28 mouse cellular contexts compared by ENCODE assay signal in the genomic region with DNA sequence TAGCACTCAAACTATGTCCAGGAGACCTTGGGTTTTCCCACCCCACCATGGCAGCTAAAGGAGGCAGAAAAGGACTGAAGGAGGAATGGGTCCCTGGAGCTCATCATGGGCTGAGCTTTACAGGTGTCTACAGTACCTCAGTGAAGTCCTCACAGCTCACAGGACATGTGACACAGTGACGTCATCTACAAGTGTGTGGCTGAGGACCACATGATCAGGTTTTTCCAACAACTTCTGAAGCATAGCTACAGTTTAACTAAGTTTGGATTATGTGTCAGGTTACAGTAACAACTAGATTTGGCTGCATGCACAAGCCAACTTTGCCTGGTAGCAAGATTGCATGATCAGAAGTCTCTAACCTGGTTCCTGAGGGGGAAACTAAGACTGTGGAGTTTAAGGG.
DNase-seq lines count a peak whose midpoint lies in the region; ATAC-seq and TF ChIP-seq lines count a peak whose summit lies in the region.
"Had no signal": no experiment of that assay in that cellular context is flagged by ENCODE, and none has a peak within 500 bp of the region (broad histone marks: within the 10 kb centered on the region; RNA-seq: fewer than 3 reads in every experiment).

No protein-coding gene starts in this region.

- ATAC-seq in forebrain, embryonic 11.5 days (replicated peaks; ENCODE audit: low FRiP score), result no peak
- no peak for ATAC-seq in forebrain, embryonic 16.5 days
- ATAC-seq in granulocyte monocyte progenitor cell, adult 5-6 weeks (replicated peaks; ENCODE audit: poor library complexity, severe bottlenecking), result no peak
- ATAC-seq: forebrain, embryonic 14.5 days; midbrain, embryonic 16.5 days had no signal

- no peak overlapping the region for H3K4me3 ChIP-seq in forebrain, embryonic 11.5 days (ENCODE audit: low read depth, low read length)
- H3K4me3 ChIP-seq in forebrain, embryonic 16.5 days (replicated peaks; ENCODE audit: low read length), result no peak overlapping the region
- no peak overlapping the region for H3K4me3 ChIP-seq in myocyte
- H3K4me3 ChIP-seq: heart, adult 2 months; heart, embryonic 13.5 days; limb, embryonic 15.5 days; liver, embryonic 15.5 days; lung, embryonic 15.5 days; neural tube, embryonic 13.5 days had no signal

- H3K27me3 ChIP-seq in forebrain, embryonic 11.5 days (ENCODE audit: control insufficient read depth, insufficient read depth, low read length), result no peaks in the 10 kb centered on the region
- no peaks in the 10 kb centered on the region for H3K27me3 ChIP-seq in forebrain, embryonic 16.5 days (replicated peaks; ENCODE audit: control insufficient read depth, insufficient read depth, low read length)
- H3K27me3 ChIP-seq in myocyte (ENCODE audit: control insufficient read depth, insufficient read depth, insufficient read length), result no peaks in the 10 kb centered on the region
- H3K27me3 ChIP-seq: heart, embryonic 13.5 days; limb, embryonic 15.5 days; liver, embryonic 15.5 days; lung, embryonic 15.5 days; neural tube, embryonic 13.5 days had no signal

- H3ac ChIP-seq in myocyte (ENCODE audit: control insufficient read depth, insufficient read length), result no peak overlapping the region

- no peaks in the 10 kb centered on the region for H3K9me3 ChIP-seq in forebrain, embryonic 11.5 days (ENCODE audit: control insufficient read depth, low read length)
- H3K9me3 ChIP-seq in forebrain, embryonic 16.5 days (ENCODE audit: control insufficient read depth, low read length), result no peaks in the 10 kb centered on the region
- H3K9me3 ChIP-seq: G1E; heart, embryonic 13.5 days; limb, embryonic 15.5 days; liver, embryonic 15.5 days; lung, embryonic 15.5 days; neural tube, embryonic 13.5 days had no signal

- H3K9ac ChIP-seq in forebrain, embryonic 11.5 days (ENCODE audit: low read length), result no peak overlapping the region
- H3K9ac ChIP-seq in forebrain, embryonic 16.5 days (replicated peaks; ENCODE audit: low read depth, low read length), result no peak overlapping the region
- H3K9ac ChIP-seq: heart, embryonic 13.5 days; hindbrain, embryonic 14.5 days; limb, embryonic 15.5 days; liver, embryonic 15.5 days; lung, embryonic 15.5 days; neural tube, embryonic 13.5 days had no signal

- H3K4me1 ChIP-seq in forebrain, embryonic 11.5 days (replicated peaks; ENCODE audit: control insufficient read depth, insufficient read depth, low read length), result no peaks in the 10 kb centered on the region
- peaks cover 15% of the 10 kb centered on the region for H3K4me1 ChIP-seq in forebrain, embryonic 16.5 days (replicated peaks; ENCODE audit: control insufficient read depth, insufficient read depth, low read length)

- H3K36me3 ChIP-seq in forebrain, embryonic 11.5 days (ENCODE audit: control insufficient read depth, insufficient read depth, low read length), result no peaks in the 10 kb centered on the region
- H3K36me3 ChIP-seq in forebrain, embryonic 16.5 days (ENCODE audit: control insufficient read depth, insufficient read depth), result no peaks in the 10 kb centered on the region
- no peaks in the 10 kb centered on the region for H3K36me3 ChIP-seq in myocyte (ENCODE audit: control insufficient read depth, insufficient read depth)
- H3K36me3 ChIP-seq: G1E; heart, embryonic 13.5 days; limb, embryonic 15.5 days; liver, embryonic 15.5 days; lung, embryonic 15.5 days; neural tube, embryonic 13.5 days had no signal

- no peak overlapping the region for H3K4me2 ChIP-seq in forebrain, embryonic 11.5 days (ENCODE audit: low read depth, low read length, severe bottlenecking)
- H3K4me2 ChIP-seq in forebrain, embryonic 16.5 days (ENCODE audit: low read length), result no peak overlapping the region
- no peak overlapping the region for H3K4me2 ChIP-seq in myocyte (ENCODE audit: low read depth)
- H3K4me2 ChIP-seq: heart, embryonic 13.5 days; hindbrain, embryonic 14.5 days; limb, embryonic 15.5 days; liver, embryonic 15.5 days; lung, embryonic 15.5 days; midbrain, embryonic 11.5 days; neural tube, embryonic 13.5 days had no signal

- no peaks in the 10 kb centered on the region for H3K79me2 ChIP-seq in myocyte (ENCODE audit: control insufficient read depth, insufficient read depth)

- 95% methylated on average over 1 of the region's 1 CpGs for WGBS in forebrain, embryonic 11.5 days
- 100% methylated on average over 1 of the region's 1 CpGs for WGBS in forebrain, embryonic 16.5 days

- DNase-seq in forebrain, embryonic 11.5 days (ENCODE audit: low spot score), result peak; percentile 39
- peak; percentile 46 to 56 for DNase-seq in kidney, postnatal 36 days
- no peak for DNase-seq in kidney, postnatal 10 days
- peak; percentile 37 for DNase-seq in T-cell, adult 2 months (ENCODE audit: low spot score)
- no peak for DNase-seq in adrenal gland, adult (ENCODE audit: inconsistent age in 2 of 2, low spot score in 1 of 2)
- DNase-seq: adrenal gland, postnatal 14 days; cerebellum, adult 11 months; cerebellum, postnatal 10 days; gastrocnemius, postnatal 25 days; heart, adult 2 months; heart, postnatal 10 days; kidney, postnatal 14 days; left cerebral cortex, postnatal 4 days; thymus, adult 2 months; thymus, postnatal 36 days had no signal

- no peak overlapping the region for H3K27ac ChIP-seq in forebrain, embryonic 11.5 days (ENCODE audit: low read depth, low read length)
- H3K27ac ChIP-seq in forebrain, embryonic 16.5 days (ENCODE audit: low read length), result no peak overlapping the region
- H3K27ac ChIP-seq: heart, adult 2 months; heart, embryonic 13.5 days; hindbrain, embryonic 14.5 days; limb, embryonic 15.5 days; liver, embryonic 15.5 days; lung, embryonic 15.5 days; neural tube, embryonic 13.5 days had no signal

- TF ChIP-seq POLR2A in myocyte (IDR thresholded peaks at IDR 0.05; ENCODE audit: insufficient read length, low read depth), result no peak

TF ChIP-seq in myocyte, 11 proteins besides CTCF, POLR2A, EP300 and RAD21:
- TF ChIP-seq USF1 (IDR thresholded peaks at IDR 0.05; ENCODE audit: low read depth) (peak; percentile 4), MYOD1 (IDR thresholded peaks at IDR 0.05; ENCODE audit: control insufficient read depth in 1 of 3, insufficient read length in 2 of 3, low read depth in 2 of 3) (no peak), TCF3 (IDR thresholded peaks at IDR 0.05; ENCODE audit: insufficient read length, low read depth) (no peak), E2F4 (IDR thresholded peaks at IDR 0.05; ENCODE audit: insufficient read depth) (no peak)
TF ChIP-seq in myocyte: peak in this region for 1.

Comparison
In these comparisons a context has a peak if more than half of its experiments do, and no peak if none do; other contexts are left out.
1. DNase-seq: peak in forebrain, embryonic 11.5 days (single experiment), kidney, postnatal 36 days (2 of 2) and T-cell, adult 2 months (single experiment); none in kidney, postnatal 10 days (single experiment) and adrenal gland, adult (0 of 2).